Mouse (Mus musculus) hematopoietic stem cell, adult 5-6 weeks (primary cell): Measurements from ENCODE around the gene Tjp3. TPM values are rescaled to one million over a fixed set of nuclear protein-coding genes. Genes with fewer than 3 reads are reported as not detected.
A peak's percentile ranks its signal among the peaks of the same experiment; 100 is the strongest.

Experiments
- ATAC-seq, 2 experiments: fragments of 125-278 bp in 1 of 2; replicated peaks in 1 of 2; 2 replicates each; pipeline ENCODE4 v1.8.0; 2016 to 2017; ENCODE audit warnings: inconsistent platforms in 2 of 2, mild to moderate bottlenecking in 2 of 2, moderate number of reproducible peaks in 2 of 2, low read depth in 1 of 2, moderate TSS enrichment in 1 of 2; ENCODE audit not compliant: low FRiP score in 2 of 2, poor library complexity in 2 of 2, severe bottlenecking in 2 of 2, insufficient read depth in 1 of 2, low TSS enrichment in 1 of 2
- total RNA-seq: library from RNA; stranded (forward); fragments of 172-1452, 232-1000 nt; gene quantifications from 2 replicates; pipeline ENCODE4 v1.2.3, GENCODE M21; 2017

Gene Tjp3
- total RNA-seq, 1 experiment from 2014 or later: 4.6 TPM

DNA sequence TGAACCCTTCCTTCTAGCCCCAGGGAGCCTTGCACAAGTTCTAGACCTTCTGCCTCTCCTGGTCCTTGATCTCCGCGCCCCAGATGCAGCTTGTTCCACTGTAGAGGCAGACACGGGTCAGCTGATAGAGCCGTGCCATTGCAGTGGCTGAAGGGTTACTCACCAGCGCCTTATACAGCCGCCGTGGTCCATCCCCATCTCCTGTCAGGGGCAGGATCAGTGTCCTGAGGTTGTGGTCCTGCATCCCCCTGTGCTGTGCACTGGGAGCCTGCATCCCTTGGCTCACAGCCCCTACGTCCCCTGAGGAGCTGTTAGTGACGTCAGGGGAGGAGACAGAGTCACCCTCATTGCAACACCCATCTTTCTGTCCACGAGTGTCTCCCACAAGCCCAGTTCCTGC, 11.9 kb upstream of the Tjp3 start:
- ATAC-seq: no peak

DNA sequence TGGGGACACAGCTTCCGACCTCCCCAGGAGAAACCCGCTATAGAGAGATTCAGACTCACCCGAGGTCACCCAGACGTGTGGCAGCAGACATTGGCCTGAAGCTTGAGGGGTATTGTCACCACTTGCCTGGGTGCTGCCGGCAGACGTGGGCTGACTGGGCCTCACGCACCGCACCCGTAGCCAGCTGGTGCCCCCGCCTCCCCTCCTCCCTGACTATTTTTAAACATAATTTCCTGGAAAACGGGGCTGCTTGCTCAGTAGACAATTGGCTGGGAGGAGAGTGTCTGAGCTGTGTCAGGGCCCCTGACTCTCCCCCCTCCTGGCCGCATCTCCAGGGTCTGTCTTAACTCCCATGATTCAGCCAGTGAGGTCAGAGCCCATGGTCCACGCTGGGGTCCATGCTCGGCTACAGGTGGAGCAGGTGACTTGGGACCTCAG, 11.4 kb upstream of the Tjp3 start:
- no peak for ATAC-seq

DNA sequence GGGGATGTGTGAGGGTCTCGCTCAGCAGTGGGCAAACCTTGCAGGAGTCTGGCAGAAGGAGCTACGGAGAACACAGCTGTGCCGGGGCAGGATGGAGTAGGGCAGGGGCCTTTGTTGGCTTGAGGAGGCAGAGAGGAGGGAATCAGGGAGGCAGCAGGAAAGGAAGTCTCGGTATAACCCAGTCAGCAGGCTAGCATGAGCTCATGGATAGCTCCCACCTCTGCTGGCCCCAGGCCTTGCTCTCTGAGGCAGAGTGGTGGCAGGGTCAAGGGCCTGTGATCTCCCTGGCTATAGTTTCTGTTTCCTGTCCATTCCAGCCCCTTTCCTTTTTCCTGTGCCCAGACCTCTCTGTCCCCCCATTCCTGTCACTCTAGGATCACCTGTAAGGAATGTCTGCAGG, 10.9 kb upstream of the Tjp3 start:
- no peak for ATAC-seq

GRCm38 (mm10) chr10:81301321-81301720, 9.9 kb upstream of the Tjp3 start:
- ATAC-seq: no peak

- no peak for ATAC-seq
Measured at GRCm38 (mm10) chr10:81300352-81300907, 9.0 kb upstream of the Tjp3 start.

- no peak for ATAC-seq
Measured at GRCm38 (mm10) chr10:81299585-81300351, 8.4 kb upstream of the Tjp3 start.

GRCm38 (mm10) chr10:81298369-81299100, 7.2 kb upstream of the Tjp3 start:
- peak; percentile 74 to 82 for ATAC-seq

GRCm38 (mm10) chr10:81297845-81298244, 6.5 kb upstream of the Tjp3 start:
- ATAC-seq: peak; percentile 55 to 68

- no peak for ATAC-seq
Measured at GRCm38 (mm10) chr10:81297246-81297645, 5.9 kb upstream of the Tjp3 start.

- no peak for ATAC-seq
Measured at GRCm38 (mm10) chr10:81295185-81295584, 3.8 kb upstream of the Tjp3 start.

GRCm38 (mm10) chr10:81294442-81294841, 3.1 kb upstream of the Tjp3 start:
- no peak for ATAC-seq

DNA sequence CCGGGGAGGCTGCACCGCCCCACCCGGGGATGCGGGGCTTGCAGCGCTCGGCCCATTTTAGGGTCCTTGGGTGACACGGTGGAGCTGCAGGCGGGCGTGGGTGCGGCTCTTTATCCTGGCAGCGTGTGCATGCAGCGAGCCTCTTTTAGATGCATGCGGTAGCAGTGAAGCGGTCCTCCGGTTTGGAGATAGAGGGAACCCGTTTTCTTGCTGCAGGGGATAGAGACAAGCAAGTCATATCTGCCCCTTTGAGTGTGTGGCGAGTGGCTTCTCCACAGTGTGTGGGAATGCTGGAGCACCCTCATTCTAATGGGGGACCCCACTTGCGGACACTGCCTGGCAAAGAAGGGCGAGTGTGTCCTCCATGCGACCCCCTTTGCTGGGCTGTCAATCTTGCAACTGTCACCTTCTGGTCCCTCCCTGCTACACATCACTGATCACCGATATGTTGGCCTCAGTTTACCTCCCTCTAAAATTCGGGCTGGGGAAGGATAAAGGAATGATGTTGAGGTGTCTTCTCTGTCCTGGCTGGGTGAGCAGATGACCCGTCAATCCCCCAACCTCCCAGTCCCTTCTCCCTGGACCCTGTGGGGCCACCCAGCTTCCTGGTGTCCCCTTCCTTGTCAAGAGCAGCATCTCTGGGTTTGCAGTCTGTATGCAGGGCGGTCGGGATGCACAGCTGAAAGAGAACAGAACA, 2.1 kb upstream of the Tjp3 start:
- no peak for ATAC-seq

DNA sequence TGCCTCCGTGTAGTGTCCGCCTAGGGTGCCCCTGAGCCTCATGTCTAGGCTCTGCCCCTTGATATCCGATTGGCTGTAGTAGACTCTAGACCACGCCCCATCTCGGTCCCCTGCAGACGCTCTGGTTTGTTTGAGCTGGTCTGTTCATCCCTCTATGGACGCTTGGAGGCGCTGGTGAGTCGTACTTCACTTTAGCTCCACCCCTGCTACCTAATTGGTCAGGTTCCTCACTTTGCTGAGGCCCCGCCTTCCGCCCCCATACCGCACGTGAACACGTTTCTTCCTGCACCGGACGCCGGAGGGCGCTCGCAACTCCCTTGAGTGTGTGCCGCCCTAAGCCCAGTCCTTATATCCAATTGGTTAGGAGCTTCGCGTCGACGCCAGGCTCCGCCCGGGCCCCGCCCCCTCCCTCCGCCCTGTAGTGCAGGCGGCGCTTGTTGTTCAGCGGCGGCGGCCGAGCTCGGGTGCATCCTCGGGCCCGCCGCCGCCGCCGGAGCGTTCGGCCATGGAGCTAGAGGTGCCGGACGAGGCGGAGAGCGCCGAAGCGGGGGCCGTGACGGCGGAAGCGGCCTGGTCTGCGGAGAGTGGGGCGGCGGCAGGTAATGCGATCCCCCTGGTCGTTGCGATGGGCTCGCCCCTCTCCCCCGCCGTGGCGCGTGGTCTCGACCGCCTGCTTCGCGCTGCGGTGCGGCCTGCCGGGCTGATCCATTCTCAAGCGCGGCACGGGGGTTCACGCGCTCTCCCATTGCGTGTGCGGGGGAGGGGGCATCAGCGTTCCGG, 1.4 kb upstream of the Tjp3 start, which contains the start of gene Pip5k1c:
Pip5k1c (plus strand) TSS at position 410 of the 780 bp plus-strand sequence.
- ATAC-seq: peak; percentile 83 to 91

DNA sequence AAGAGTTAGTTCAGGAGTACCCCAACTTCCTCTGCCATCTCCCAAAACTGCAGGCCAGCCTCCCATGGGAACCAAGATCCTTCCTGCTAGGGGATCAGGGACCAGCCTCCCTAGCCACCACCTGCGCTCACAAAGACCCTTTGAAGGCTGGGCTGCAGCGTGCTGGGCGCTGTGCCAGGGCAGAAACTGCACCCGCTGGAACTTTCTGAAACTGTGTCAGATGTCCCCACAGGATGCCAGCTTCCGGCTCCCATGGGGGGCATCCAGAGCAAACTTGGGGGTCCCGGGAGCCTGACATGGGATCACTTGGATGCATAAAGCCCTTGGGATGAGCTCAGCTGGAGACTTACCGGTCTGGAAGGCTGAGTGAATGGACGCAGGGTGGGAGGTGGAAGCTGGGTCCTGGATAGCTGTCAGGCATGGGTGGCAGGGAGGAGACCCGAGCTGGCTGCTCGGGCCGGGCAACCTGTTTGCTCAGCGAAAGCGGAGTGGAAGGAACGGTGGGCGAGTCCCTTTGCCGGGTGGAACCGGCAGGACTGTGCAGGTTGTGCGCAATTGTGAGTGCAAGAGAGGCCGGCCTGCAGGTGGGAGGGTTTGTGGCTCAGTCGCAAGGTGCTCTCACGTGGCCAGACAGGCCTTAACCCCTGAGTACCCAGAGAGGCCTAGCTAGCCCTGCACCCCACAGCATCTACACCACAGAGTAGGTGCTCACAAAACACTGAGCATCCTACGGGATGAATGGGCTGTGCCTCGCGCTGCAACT, 502 bp downstream of the Tjp3 start:
- no peak for ATAC-seq

GRCm38 (mm10) chr10:81289811-81290210, 1.6 kb downstream of the Tjp3 start:
- ATAC-seq: no peak

DNA sequence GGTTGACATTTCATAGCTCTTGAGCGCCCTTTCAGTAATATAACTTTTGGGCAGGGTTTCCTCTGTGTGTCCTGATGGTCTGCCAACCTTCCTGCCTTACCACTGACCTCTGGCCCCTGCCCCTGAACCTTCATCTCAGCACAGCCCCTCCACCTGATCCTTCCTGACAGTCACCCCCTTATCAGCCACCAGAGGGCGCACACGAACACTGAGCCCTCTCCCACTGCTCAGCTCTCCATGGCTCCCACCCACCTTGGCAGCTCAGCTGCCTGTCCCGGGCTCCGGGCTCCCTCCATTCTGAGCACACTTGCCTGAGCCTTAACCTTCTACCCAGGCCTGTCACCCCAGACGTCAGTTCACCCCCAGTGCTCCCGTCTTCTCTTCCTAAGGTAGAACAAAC, 2.1 kb downstream of the Tjp3 start:
- no peak for ATAC-seq
